Mouse (Mus musculus): ENCODE results near the gene Hhatl. TPM values are rescaled to one million over a fixed set of nuclear protein-coding genes. Genes with fewer than 3 reads are reported as not detected.

Gene Hhatl
- polyA plus RNA-seq, 1 experiment from 2014 or later, result 0.24 TPM

DNA sequence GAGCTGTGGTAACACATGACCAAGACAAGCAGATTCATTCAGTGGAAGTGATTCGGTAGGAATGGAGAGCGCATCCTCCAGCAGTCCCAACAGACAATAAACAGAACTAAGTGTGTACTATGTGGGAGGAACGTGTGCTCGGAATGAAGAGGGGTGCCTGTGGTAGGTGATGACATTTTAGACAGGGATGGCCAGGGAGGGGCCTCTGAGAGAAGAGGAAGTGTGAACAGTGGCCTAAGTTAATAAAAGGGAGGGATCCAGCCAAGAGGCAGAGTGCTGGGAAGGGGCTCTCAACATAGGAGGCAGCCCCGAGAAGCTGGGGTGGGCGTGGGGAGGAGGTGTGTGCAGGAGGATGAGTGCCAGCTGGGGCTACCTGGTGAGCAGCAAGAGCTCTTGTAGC lies 36.0 kb upstream of the Hhatl start:
- ATAC-seq (ENCODE audit: low FRiP score, low TSS enrichment) (no peak), DNase-seq (no peak)
- 80% methylated on average over 6 of the region's 6 CpGs for WGBS
- Histone ChIP-seq H3K4me2 (ENCODE audit: low read length) (no peak overlapping the region), H3K36me3 (ENCODE audit: control insufficient read depth, insufficient read depth, low read length) (no peaks in the 10 kb centered on the region), H3K27me3 (ENCODE audit: control insufficient read depth, insufficient read depth, low read length) (no peaks in the 10 kb centered on the region), H3K9ac (replicated peaks; ENCODE audit: low read length) (no peak overlapping the region), H3K4me1 (ENCODE audit: control insufficient read depth, insufficient read depth, low read length) (no peaks in the 10 kb centered on the region), H3K27ac (replicated peaks; ENCODE audit: low read depth, low read length) (no peak overlapping the region), H3K9me3 (ENCODE audit: control insufficient read depth, low read length) (no peaks in the 10 kb centered on the region), H3K4me3 (replicated peaks; ENCODE audit: low read depth, low read length) (no peak overlapping the region)

DNA sequence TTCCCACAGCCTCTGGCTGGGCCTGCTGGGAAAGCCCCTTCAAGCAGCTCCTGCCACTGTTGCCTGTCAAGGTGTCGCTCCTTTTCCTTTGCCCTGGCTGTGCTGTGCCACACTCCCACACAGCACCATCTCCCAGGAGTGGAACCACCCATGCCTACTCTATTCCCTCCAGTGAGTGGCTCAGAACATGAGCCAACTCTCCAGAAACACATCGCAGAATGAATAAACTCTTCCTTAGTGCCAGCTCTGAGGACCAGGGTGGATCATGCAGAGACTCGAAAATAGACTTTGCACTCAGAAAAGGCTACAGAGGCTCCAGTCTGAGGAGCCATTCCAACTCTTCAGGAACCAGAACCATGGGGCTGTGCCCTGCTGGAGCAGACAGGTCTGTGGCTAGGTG lies 34.0 kb upstream of the Hhatl start:
- Histone ChIP-seq H3K27me3 (ENCODE audit: control insufficient read depth, insufficient read depth, low read length) (no peaks in the 10 kb centered on the region), H3K27ac (replicated peaks; ENCODE audit: low read depth, low read length) (no peak overlapping the region), H3K4me1 (ENCODE audit: control insufficient read depth, insufficient read depth, low read length) (peaks cover 4% of the 10 kb centered on the region; the same call in 1 of the 2 replicates)

DNA sequence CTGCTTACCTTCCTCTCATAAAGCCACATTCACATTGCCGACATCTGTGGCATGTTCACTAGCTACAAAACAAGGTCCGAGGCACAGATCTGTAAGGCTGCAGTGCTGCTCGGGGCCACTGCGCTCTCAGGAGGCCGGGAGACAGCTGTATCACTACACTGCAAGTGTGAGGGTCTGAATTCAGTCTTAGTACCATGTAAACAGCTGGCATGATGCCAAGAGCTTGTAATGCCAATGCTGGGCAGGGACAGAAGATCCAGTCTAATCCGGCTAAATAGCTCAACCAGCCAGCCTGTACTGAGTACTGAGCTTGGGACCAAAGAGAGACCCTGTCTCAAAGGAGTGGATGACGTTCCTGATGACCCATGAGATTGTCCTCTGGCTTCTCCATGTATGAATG lies 31.7 kb upstream of the Hhatl start:
- H3K27ac ChIP-seq (replicated peaks; ENCODE audit: low read depth, low read length), result no peak overlapping the region
- no peak for ATAC-seq (ENCODE audit: low FRiP score, low TSS enrichment)
- H3K4me2 ChIP-seq (ENCODE audit: low read length), result no peak overlapping the region
- H3K36me3 ChIP-seq (ENCODE audit: control insufficient read depth, insufficient read depth, low read length), result no peaks in the 10 kb centered on the region
- H3K27me3 ChIP-seq (ENCODE audit: control insufficient read depth, insufficient read depth, low read length), result no peaks in the 10 kb centered on the region
- H3K9me3 ChIP-seq (ENCODE audit: control insufficient read depth, low read length), result no peaks in the 10 kb centered on the region
- WGBS, result 70% methylated on average over 7 of the region's 7 CpGs
- DNase-seq, result peak; percentile 72
- H3K9ac ChIP-seq (replicated peaks; ENCODE audit: low read length), result no peak overlapping the region
- no peak overlapping the region for H3K4me3 ChIP-seq (replicated peaks; ENCODE audit: low read depth, low read length)
- H3K4me1 ChIP-seq (ENCODE audit: control insufficient read depth, insufficient read depth, low read length), result peaks cover 4% of the 10 kb centered on the region; the same call in 1 of the 2 replicates

More for the DNA sequence above, 34.0 kb upstream of the Hhatl start:
- WGBS, result 95% methylated on average over 3 of the region's 3 CpGs
- H3K4me2 ChIP-seq (ENCODE audit: low read length), result no peak overlapping the region
- H3K9me3 ChIP-seq (ENCODE audit: control insufficient read depth, low read length), result no peaks in the 10 kb centered on the region
- ATAC-seq (ENCODE audit: low FRiP score, low TSS enrichment), result no peak
- no peaks in the 10 kb centered on the region for H3K36me3 ChIP-seq (ENCODE audit: control insufficient read depth, insufficient read depth, low read length)
- H3K4me3 ChIP-seq (replicated peaks; ENCODE audit: low read depth, low read length), result no peak overlapping the region
- DNase-seq, result no peak
- H3K9ac ChIP-seq (replicated peaks; ENCODE audit: low read length), result no peak overlapping the region

DNA sequence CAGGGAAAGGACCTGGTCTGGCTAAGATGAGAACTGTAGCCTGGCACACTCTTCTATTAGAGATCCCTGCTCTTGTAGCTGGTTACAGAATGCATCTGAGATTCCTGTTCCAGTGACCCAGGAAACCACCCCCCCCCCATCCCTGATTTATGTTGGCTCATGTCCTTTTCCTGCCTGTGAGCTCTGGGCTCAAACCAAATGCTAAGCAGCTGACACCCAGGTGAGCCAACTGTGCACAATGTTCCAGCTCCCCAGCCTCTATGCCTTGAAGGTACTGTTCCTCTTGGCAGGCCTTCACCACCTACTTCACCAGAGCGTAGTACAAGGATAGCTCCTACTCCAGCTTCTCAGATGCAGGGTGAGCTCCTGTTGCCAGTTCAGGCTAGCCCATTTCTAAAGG lies 30.7 kb upstream of the Hhatl start:
- Histone ChIP-seq H3K27me3 (ENCODE audit: control insufficient read depth, insufficient read depth, low read length) (no peaks in the 10 kb centered on the region), H3K4me1 (ENCODE audit: control insufficient read depth, insufficient read depth, low read length) (peaks cover 4% of the 10 kb centered on the region; the same call in 1 of the 2 replicates), H3K9me3 (ENCODE audit: control insufficient read depth, low read length) (no peaks in the 10 kb centered on the region), H3K9ac (replicated peaks; ENCODE audit: low read length) (no peak overlapping the region), H3K36me3 (ENCODE audit: control insufficient read depth, insufficient read depth, low read length) (no peaks in the 10 kb centered on the region), H3K4me2 (ENCODE audit: low read length) (no peak overlapping the region), H3K4me3 (replicated peaks; ENCODE audit: low read depth, low read length) (no peak overlapping the region), H3K27ac (replicated peaks; ENCODE audit: low read depth, low read length) (peak overlapping the region; percentile 64; the same call in 1 of the 2 replicates)
- no peak for DNase-seq
- ATAC-seq (ENCODE audit: low FRiP score, low TSS enrichment), result no peak
- WGBS, result 84% methylated on average over 1 of the region's 1 CpGs

DNA sequence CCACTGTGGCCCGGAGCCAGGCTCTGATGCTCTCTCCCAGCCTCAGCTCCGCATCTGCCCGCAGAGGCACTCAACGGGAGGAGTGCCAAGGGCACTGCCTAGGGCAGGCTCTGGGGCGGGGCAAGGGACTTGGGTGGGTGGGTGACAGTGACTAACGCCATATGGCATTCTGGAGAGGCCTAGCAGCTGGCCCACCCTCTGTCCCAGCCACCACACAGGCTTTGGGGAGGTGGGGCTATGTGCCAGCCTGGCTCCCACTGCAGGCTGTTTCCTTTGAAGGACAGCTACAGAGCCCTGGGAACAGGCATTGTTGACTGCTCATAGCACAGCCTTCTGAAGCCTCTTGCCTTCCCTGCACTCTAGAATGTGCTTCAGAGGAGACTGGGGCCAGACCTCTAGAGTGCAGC lies 30.3 kb upstream of the Hhatl start:
- peak; percentile 51 for DNase-seq
- H3K9me3 ChIP-seq (ENCODE audit: control insufficient read depth, low read length), result no peaks in the 10 kb centered on the region
- whole genome bisulfite sequencing, result 70% methylated on average over 6 of the region's 6 CpGs
- H3K4me2 ChIP-seq (ENCODE audit: low read length), result no peak overlapping the region
- ATAC-seq (ENCODE audit: low FRiP score, low TSS enrichment), result peak; percentile 76; the same call in 1 of the 2 replicates
- peaks cover 4% of the 10 kb centered on the region; the same call in 1 of the 2 replicates for H3K4me1 ChIP-seq (ENCODE audit: control insufficient read depth, insufficient read depth, low read length)
- no peaks in the 10 kb centered on the region for H3K27me3 ChIP-seq (ENCODE audit: control insufficient read depth, insufficient read depth, low read length)
- no peak overlapping the region for H3K4me3 ChIP-seq (replicated peaks; ENCODE audit: low read depth, low read length)
- H3K9ac ChIP-seq (replicated peaks; ENCODE audit: low read length), result no peak overlapping the region
- H3K27ac ChIP-seq (replicated peaks; ENCODE audit: low read depth, low read length), result peak overlapping the region; percentile 64; the same call in 1 of the 2 replicates
- H3K36me3 ChIP-seq (ENCODE audit: control insufficient read depth, insufficient read depth, low read length), result no peaks in the 10 kb centered on the region

DNA sequence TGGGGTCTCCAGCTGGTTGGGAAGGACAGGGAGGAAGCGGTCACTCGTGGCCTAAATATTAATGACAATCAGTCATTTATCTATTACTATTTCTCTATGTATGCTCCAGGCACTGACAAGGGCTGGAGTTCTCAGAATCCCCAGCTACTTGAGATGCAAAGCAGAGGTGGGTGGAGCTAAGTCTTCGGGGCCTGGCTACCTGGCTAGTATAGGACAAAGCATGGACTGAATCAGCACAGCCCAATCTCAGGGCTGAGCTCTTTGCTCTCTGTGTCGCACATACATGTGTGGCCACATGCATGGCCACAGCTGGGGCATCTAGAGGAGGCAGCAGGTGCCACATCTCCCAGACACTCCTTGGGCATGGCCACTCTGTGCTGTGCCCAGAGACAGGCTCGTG lies 28.5 kb upstream of the Hhatl start:
- Histone ChIP-seq H3K4me3 (replicated peaks; ENCODE audit: low read depth, low read length) (no peak overlapping the region), H3K27me3 (ENCODE audit: control insufficient read depth, insufficient read depth, low read length) (no peaks in the 10 kb centered on the region), H3K9me3 (ENCODE audit: control insufficient read depth, low read length) (no peaks in the 10 kb centered on the region), H3K27ac (replicated peaks; ENCODE audit: low read depth, low read length) (no peak overlapping the region), H3K4me2 (ENCODE audit: low read length) (no peak overlapping the region), H3K36me3 (ENCODE audit: control insufficient read depth, insufficient read depth, low read length) (no peaks in the 10 kb centered on the region), H3K9ac (replicated peaks; ENCODE audit: low read length) (no peak overlapping the region), H3K4me1 (ENCODE audit: control insufficient read depth, insufficient read depth, low read length) (peaks cover 4% of the 10 kb centered on the region; the same call in 1 of the 2 replicates)
- ATAC-seq (ENCODE audit: low FRiP score, low TSS enrichment) (no peak), DNase-seq (no peak)
- WGBS, result 71% methylated on average over 5 of the region's 5 CpGs

DNA sequence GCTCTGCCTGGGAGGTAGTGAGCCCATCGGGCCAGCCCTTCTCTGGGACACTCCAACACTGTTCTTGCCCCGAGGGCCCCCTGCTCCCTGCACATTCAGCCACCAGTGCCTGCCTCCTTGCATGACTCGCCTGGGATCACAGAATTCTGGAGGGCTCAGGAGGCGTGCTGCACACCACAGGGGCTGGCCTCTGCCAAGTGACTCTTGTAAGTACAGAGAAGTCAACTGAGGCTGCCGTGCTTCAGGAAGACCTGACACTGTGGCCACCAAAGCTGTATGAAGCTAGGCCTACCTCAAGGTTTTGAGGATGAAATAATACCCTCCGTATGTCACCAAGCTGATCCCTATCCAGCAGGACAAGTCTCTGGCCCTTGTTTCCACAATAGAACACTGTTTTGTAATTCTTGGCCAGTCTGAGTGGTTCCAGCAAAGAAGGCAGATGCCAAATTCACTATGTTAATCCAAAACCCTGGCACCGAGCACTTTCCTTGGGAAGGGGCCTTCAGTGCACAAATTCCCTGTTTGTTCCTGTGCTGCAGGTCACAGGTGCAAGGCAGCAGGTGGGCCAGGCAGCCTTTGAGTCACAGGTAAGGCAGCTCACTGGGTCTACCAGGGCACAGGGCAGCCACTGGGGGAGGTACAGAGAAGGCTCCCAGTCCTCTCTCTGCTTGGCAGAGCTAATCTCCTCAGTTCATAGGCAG lies 27.6 kb upstream of the Hhatl start:
- Histone ChIP-seq H3K9ac (replicated peaks; ENCODE audit: low read length) (no peak overlapping the region), H3K4me2 (ENCODE audit: low read length) (no peak overlapping the region)
- ATAC-seq (ENCODE audit: low FRiP score, low TSS enrichment), result no peak

DNA sequence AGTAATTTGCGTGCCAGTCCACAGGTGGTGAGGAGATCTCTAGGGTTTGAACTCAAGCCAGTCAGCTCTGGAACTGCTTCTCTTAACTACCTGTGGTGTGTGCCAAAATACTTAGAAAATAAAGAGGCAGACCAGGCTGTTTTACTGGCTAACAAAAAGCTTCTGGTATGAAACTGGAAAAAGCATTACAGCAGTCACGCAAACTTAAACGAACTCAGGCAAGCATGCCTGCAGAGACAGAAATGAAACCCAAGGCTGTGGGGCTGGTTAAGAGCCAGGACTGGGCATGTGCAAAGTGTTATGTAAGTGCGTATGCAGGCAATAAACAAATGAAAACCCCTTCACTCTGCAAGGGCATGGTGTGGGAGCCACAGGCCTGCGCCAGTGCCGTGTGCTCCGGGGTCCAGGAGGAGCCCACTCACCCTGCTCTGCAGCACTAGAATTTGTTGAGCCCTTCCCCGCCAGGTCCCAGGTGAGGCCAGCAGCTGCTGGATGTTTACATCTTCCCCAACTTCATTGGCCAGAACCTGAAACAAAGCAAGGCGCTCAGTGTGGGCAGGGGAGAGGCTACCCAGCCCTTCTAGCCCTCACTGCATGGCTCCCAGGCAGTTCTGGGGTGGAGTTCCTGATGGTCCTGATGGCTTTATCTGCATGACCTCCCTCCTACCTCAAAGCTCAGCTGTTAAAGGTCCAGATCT lies 26.9 kb upstream of the Hhatl start:
- Histone ChIP-seq H3K27ac (replicated peaks; ENCODE audit: low read depth, low read length) (no peak overlapping the region), H3K4me1 (ENCODE audit: control insufficient read depth, insufficient read depth, low read length) (peaks cover 4% of the 10 kb centered on the region; the same call in 1 of the 2 replicates), H3K4me3 (replicated peaks; ENCODE audit: low read depth, low read length) (no peak overlapping the region), H3K9me3 (ENCODE audit: control insufficient read depth, low read length) (no peaks in the 10 kb centered on the region), H3K27me3 (ENCODE audit: control insufficient read depth, insufficient read depth, low read length) (no peaks in the 10 kb centered on the region), H3K9ac (replicated peaks; ENCODE audit: low read length) (no peak overlapping the region), H3K4me2 (ENCODE audit: low read length) (no peak overlapping the region), H3K36me3 (ENCODE audit: control insufficient read depth, insufficient read depth, low read length) (no peaks in the 10 kb centered on the region)
- ATAC-seq (ENCODE audit: low FRiP score, low TSS enrichment), result no peak
- 85% methylated on average over 9 of the region's 9 CpGs for WGBS
- no peak for DNase-seq

More for the DNA sequence above, 27.6 kb upstream of the Hhatl start:
- Histone ChIP-seq H3K27me3 (ENCODE audit: control insufficient read depth, insufficient read depth, low read length) (no peaks in the 10 kb centered on the region), H3K9me3 (ENCODE audit: control insufficient read depth, low read length) (no peaks in the 10 kb centered on the region), H3K27ac (replicated peaks; ENCODE audit: low read depth, low read length) (no peak overlapping the region), H3K4me3 (replicated peaks; ENCODE audit: low read depth, low read length) (no peak overlapping the region), H3K36me3 (ENCODE audit: control insufficient read depth, insufficient read depth, low read length) (no peaks in the 10 kb centered on the region), H3K4me1 (ENCODE audit: control insufficient read depth, insufficient read depth, low read length) (peaks cover 4% of the 10 kb centered on the region; the same call in 1 of the 2 replicates)
- DNase-seq, result no peak
- WGBS, result 45% methylated on average over 7 of the region's 7 CpGs
